Mouse (Mus musculus) heart, postnatal 0 days (tissue): ENCODE measurements at regions not wholly inside any gene's neighbourhood (a gene's known extent, or its start where the extent isn't known, plus 50 kb on each side); places are given as distances from the start of the nearest gene placed in this dataset.

Experiments used
- ATAC-seq: fragments of 200-750 bp; cut with Nextera tagmentation; 2 replicates; pipeline ENCODE4 v1.8.0; 2017; ENCODE audit warnings: low read depth, moderate number of reproducible peaks, moderate library complexity; ENCODE audit not compliant: insufficient read depth
- DNase-seq: peaks from one replicate; pipeline ENCODE4 v3.0.0-alpha.2; 2016; ENCODE audit warnings: low spot score
- H3K27ac ChIP-seq: fragments of 300-500 bp; sonication (generic); 2 replicates; pipeline ENCODE4 v1.5.1; 2014; ENCODE audit warnings: low read depth, mild to moderate bottlenecking
- H3K27me3 ChIP-seq: fragments of 300-500 bp; sonication (generic); 2 replicates; pipeline ENCODE4 v1.6.1; 2014; ENCODE audit warnings: low read length, mixed read lengths; ENCODE audit not compliant: control insufficient read depth, insufficient read depth
- H3K36me3 ChIP-seq: fragments of 300-500 bp; sonication (generic); replicated peaks from 2 replicates; pipeline ENCODE4 v1.6.1; 2014; ENCODE audit warnings: low read length, mixed read lengths; ENCODE audit not compliant: control insufficient read depth, insufficient read depth
- H3K4me1 ChIP-seq: fragments of 300-500 bp; sonication (generic); 2 replicates; pipeline ENCODE4 v1.6.1; 2014; ENCODE audit warnings: antibody characterized with exemption; ENCODE audit not compliant: control insufficient read depth, insufficient read depth
- H3K4me2 ChIP-seq: fragments of 300-500 bp; sonication (generic); 2 replicates; pipeline ENCODE4 v1.6.1; 2014; ENCODE audit warnings: low read depth, mild to moderate bottlenecking, low read length, moderate library complexity
- H3K4me3 ChIP-seq: fragments of 300-500 bp; sonication (generic); 2 replicates; pipeline ENCODE4 v1.5.1; 2014; ENCODE audit warnings: low read depth, low read length
- H3K9ac ChIP-seq: fragments of 300-500 bp; sonication (generic); replicated peaks from 2 replicates; pipeline ENCODE4 v1.6.1; 2014; ENCODE audit warnings: low read depth, low read length, mixed read lengths
- H3K9me3 ChIP-seq: fragments of 300-500 bp; sonication (generic); replicated peaks from 2 replicates; pipeline ENCODE4 v1.6.1; 2016; ENCODE audit warnings: low read length; ENCODE audit not compliant: control insufficient read depth
- CTCF ChIP-seq: IDR thresholded peaks from 2 replicates; pipeline ENCODE4 v1.5.1; 2016; ENCODE audit warnings: antibody characterized with exemption, control low read depth, low read depth
- EP300 ChIP-seq: IDR thresholded peaks from 2 replicates; pipeline ENCODE4 v1.6.1; 2016; ENCODE audit warnings: antibody characterized with exemption, low read depth
- WGBS: fragments of 180-500 bp; shearing (Covaris S2); extraction: QIAGEN DNeasy Blood & Tissue Kit; methylation state at CpG from one replicate; pipeline ENCODE4 v1.1.7; 2014; 5-methylcytosine and 5-hydroxymethylcytosine counted together

DNA sequence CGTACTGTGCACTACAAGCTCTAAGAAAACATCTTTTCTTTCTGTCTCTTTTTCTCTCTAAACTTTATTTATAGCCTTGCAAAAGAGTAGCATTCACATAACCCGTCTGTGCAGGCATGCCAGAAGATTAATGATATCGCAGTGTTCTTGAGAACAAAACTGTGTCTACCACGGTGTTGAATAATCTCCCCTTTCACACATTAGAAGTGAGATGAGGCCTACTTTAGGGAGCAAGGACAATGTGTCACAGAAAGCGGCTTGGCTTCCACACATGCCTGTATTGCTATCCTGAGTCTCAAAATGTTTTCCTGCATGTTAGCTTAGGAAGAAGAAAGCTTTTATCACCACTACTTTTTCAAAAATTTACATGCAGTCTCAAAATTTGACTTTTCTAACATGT, 170.1 kb upstream of the Mef2c start:
- Histone ChIP-seq H3K36me3 (no peaks in the 10 kb centered on the region), H3K9me3 (no peaks in the 10 kb centered on the region), H3K27ac (no peak overlapping the region), H3K9ac (no peak overlapping the region), H3K4me2 (no peak overlapping the region), H3K4me3 (no peak overlapping the region), H3K4me1 (0 out of 2 replicates have a peak, but pooled peaks cover 5% of the 10 kb centered on the region), H3K27me3 (no peaks in the 10 kb centered on the region)
- 19% methylated on average over 5 of the region's 5 CpGs for WGBS
- TF ChIP-seq CTCF = no peak
- no peak for TF ChIP-seq EP300
- DNase-seq (peak; percentile 16), ATAC-seq (peak; percentile 41; the same call in 1 of the 2 replicates)

DNA sequence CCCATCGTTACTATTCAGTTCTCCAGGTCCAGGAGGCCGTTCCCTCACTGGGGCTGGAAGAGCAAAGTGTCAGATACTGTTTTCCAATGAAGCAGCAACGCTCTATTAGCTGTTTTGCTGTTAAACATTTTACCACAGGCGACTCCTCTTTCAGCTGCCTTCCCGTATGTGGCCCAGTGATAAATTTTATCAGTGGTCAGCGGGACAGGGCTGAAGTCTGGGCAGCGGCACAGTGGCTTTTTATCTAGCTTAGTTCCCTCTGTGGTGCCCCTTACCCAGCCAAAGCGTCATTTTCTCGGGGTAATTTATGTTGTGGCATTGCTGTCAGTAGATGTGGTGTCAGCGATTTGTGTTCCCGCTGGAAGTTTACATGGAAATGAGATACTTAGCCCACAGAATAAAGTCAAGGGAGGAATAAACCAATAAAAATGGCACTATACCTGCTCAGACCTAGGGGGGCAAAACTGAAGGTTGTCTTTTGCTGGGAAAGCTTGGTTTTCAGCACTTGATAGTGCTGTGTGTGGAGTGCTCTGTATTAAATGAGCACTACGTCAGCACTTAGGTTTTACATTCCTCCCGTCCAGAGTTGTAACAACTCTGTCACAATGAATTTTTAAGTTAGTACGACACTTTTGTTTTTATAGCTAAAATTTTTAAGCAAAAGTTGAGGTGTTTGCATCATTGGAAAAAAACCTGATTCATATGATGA, 159.1 kb upstream of the Mef2c start:
- no peaks in the 10 kb centered on the region for H3K36me3 ChIP-seq
- H3K4me2 ChIP-seq = peak overlapping the region; percentile 39
- ATAC-seq (no peak), DNase-seq (no peak)
- H3K4me1 ChIP-seq = no peaks in the 10 kb centered on the region
- no peaks in the 10 kb centered on the region for H3K27me3 ChIP-seq
- H3K9ac ChIP-seq = no peak overlapping the region
- H3K27ac ChIP-seq = no peak overlapping the region
- no peak for TF ChIP-seq EP300
- no peak for TF ChIP-seq CTCF
- no peaks in the 10 kb centered on the region for H3K9me3 ChIP-seq
- WGBS = 32% methylated on average over 14 of the region's 14 CpGs
- no peak overlapping the region for H3K4me3 ChIP-seq

DNA sequence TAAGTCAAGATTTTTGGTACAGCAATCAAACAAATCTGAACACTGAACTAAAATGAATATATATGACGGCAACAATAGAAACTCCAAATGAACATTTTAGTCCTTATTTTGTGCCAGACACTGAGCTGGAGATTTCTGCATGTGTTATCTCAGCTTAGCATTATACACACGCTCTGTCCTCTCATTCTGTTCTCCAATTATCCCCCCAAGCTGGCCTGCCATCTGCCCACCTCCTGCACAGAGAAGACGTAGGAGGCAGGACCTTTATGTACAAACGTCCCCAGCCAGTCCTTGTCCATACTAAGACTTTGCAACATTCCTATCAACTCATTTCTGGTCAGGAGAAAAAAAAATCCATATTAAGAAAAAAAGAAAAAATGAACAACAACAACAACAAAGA, 148.5 kb upstream of the Mef2c start:
- 83% methylated on average over 4 of the region's 4 CpGs for WGBS
- ATAC-seq (no peak), DNase-seq (no peak)
- Histone ChIP-seq H3K36me3 (no peaks in the 10 kb centered on the region), H3K4me3 (no peak overlapping the region), H3K9me3 (no peaks in the 10 kb centered on the region), H3K27me3 (no peaks in the 10 kb centered on the region), H3K4me1 (no peaks in the 10 kb centered on the region), H3K9ac (no peak overlapping the region), H3K27ac (no peak overlapping the region), H3K4me2 (no peak overlapping the region)
- TF ChIP-seq EP300 = no peak
- TF ChIP-seq CTCF = no peak

DNA sequence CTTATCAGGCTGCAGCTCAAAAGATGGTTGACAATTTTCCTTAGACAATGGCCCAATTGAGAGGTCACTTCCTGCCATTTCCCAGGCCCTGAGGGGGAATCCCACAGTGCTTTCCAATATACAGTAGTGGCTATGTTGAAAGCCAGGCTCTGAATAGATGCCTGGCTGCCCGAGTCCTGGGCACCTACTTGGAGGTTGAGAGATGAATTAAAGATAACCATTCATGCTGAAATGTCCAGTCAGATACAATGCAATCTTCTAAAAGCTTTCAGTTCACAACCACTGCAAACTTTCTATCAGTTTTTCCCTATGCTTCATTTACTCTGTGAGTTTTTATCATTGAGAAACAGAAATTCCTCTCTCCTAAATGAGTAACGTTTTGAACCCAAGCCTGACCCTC, 143.3 kb upstream of the Mef2c start:
- H3K4me3 ChIP-seq = no peak overlapping the region
- H3K9ac ChIP-seq = no peak overlapping the region
- H3K36me3 ChIP-seq = no peaks in the 10 kb centered on the region
- no peak for TF ChIP-seq EP300
- no peak for TF ChIP-seq CTCF
- ATAC-seq (no peak), DNase-seq (no peak)
- no peaks in the 10 kb centered on the region for H3K9me3 ChIP-seq
- H3K4me1 ChIP-seq = no peaks in the 10 kb centered on the region
- H3K27me3 ChIP-seq = no peaks in the 10 kb centered on the region
- 30% methylated on average over 2 of the region's 2 CpGs for WGBS
- no peak overlapping the region for H3K4me2 ChIP-seq
- no peak overlapping the region for H3K27ac ChIP-seq

DNA sequence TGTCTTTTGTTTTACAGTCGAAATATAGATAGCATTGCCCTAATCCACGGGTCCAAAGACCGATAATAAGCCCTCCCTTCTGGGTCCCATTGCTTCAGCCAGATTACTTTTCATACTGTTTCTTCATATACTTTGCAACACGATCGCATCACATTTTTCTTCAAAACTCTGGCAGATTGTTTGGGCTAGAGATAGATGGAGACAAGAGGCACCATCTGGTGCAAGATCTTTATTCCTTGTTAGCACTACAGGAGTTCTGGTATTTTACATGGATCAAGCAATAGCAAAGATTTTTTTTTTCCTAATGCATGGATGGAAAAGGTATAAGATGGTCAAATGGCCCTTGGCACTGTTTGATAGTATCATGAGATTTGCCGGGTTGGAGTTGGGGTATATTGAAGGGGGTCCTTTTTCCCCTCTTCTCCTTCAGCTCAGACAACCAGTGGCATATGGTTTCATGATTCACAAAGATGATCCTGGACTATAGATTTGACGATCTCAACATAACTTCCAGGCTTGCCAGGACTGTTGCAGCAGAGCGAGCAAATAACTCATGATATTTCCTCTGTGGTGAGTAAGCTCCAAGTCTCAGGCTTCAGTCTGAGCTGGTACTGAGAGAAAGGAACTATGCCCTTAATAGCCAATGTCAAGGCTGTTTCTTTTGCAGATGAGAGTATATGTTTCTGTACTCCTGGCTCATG, 127.6 kb upstream of the Mef2c start:
- no peak for DNase-seq
- Histone ChIP-seq H3K27ac (no peak overlapping the region), H3K4me1 (no peaks in the 10 kb centered on the region), H3K36me3 (no peaks in the 10 kb centered on the region), H3K9ac (no peak overlapping the region), H3K27me3 (no peaks in the 10 kb centered on the region), H3K4me2 (no peak overlapping the region), H3K4me3 (no peak overlapping the region), H3K9me3 (no peaks in the 10 kb centered on the region)
- ATAC-seq = no peak
- WGBS = 86% methylated on average over 8 of the region's 8 CpGs
- no peak for TF ChIP-seq CTCF
- no peak for TF ChIP-seq EP300
